Mouse (Mus musculus): ENCODE data around the gene Olfr1048. TPM values are rescaled to one million over a fixed set of nuclear protein-coding genes. Genes with fewer than 3 reads are reported as not detected.

Gene Olfr1048
- polyA plus RNA-seq, 1 experiment from 2014 or later, result not detected

Other genes with a start within 250 kb of the Olfr1048 start
- gene Olfr1031, start 250.0 kb downstream of the Olfr1048 start, polyA plus RNA-seq (2014; fragmentation: Nextera tagmentation; extraction: Ambion mirVana), result not detected in 2 replicates
- gene Olfr1032, start 234.7 kb downstream of the Olfr1048 start, polyA plus RNA-seq (2014; fragmentation: Nextera tagmentation; extraction: Ambion mirVana), result not detected in 2 replicates
- gene Olfr1033, start 219.7 kb downstream of the Olfr1048 start, polyA plus RNA-seq (2014; fragmentation: Nextera tagmentation; extraction: Ambion mirVana), result 2.7 and 3.9 TPM in 2 replicates
- 0.08 and 0.12 TPM in 2 replicates for gene Olfr1034, start 194.4 kb downstream of the Olfr1048 start, polyA plus RNA-seq (2014; fragmentation: Nextera tagmentation; extraction: Ambion mirVana)
- not detected in 2 replicates for gene Olfr1036, start 166.3 kb downstream of the Olfr1048 start, polyA plus RNA-seq (2014; fragmentation: Nextera tagmentation; extraction: Ambion mirVana)
- not detected in 2 replicates for gene Olfr1037, start 152.9 kb downstream of the Olfr1048 start, polyA plus RNA-seq (2014; fragmentation: Nextera tagmentation; extraction: Ambion mirVana)
- not detected in 2 replicates for gene Olfr1039, start 104.4 kb downstream of the Olfr1048 start, polyA plus RNA-seq (2014; fragmentation: Nextera tagmentation; extraction: Ambion mirVana)
- gene Olfr1040, start 93.6 kb downstream of the Olfr1048 start, polyA plus RNA-seq (2014; fragmentation: Nextera tagmentation; extraction: Ambion mirVana), result not detected in 2 replicates
- not detected in 2 replicates for gene Olfr1042, start 78.5 kb downstream of the Olfr1048 start, polyA plus RNA-seq (2014; fragmentation: Nextera tagmentation; extraction: Ambion mirVana)
- not detected in 2 replicates for gene Olfr1043, start 72.8 kb downstream of the Olfr1048 start, polyA plus RNA-seq (2014; fragmentation: Nextera tagmentation; extraction: Ambion mirVana)
- gene Olfr1044, start 62.5 kb downstream of the Olfr1048 start, polyA plus RNA-seq (2014; fragmentation: Nextera tagmentation; extraction: Ambion mirVana), result not detected in 2 replicates
- not detected in 2 replicates for gene Olfr52, start 54.6 kb downstream of the Olfr1048 start, polyA plus RNA-seq (2014; fragmentation: Nextera tagmentation; extraction: Ambion mirVana)
- not detected in 2 replicates for gene Olfr1045, start 37.3 kb downstream of the Olfr1048 start, polyA plus RNA-seq (2014; fragmentation: Nextera tagmentation; extraction: Ambion mirVana)
- gene Olfr1046, start 21.0 kb downstream of the Olfr1048 start, polyA plus RNA-seq (2014; fragmentation: Nextera tagmentation; extraction: Ambion mirVana), result not detected in 2 replicates
- gene Olfr1047, start 8.9 kb downstream of the Olfr1048 start, polyA plus RNA-seq (2014; fragmentation: Nextera tagmentation; extraction: Ambion mirVana), result not detected in 2 replicates
- gene Olfr1049, start 18.0 kb upstream of the Olfr1048 start, polyA plus RNA-seq (2014; fragmentation: Nextera tagmentation; extraction: Ambion mirVana), result not detected in 2 replicates
- not detected in 2 replicates for gene Olfr1051, start 38.8 kb upstream of the Olfr1048 start, polyA plus RNA-seq (2014; fragmentation: Nextera tagmentation; extraction: Ambion mirVana)
- not detected in 2 replicates for gene Olfr1052, start 52.2 kb upstream of the Olfr1048 start, polyA plus RNA-seq (2014; fragmentation: Nextera tagmentation; extraction: Ambion mirVana)
- gene Olfr1053, start 75.0 kb upstream of the Olfr1048 start, polyA plus RNA-seq (2014; fragmentation: Nextera tagmentation; extraction: Ambion mirVana), result not detected in 2 replicates
- not detected in 2 replicates for gene Olfr1054, start 95.1 kb upstream of the Olfr1048 start, polyA plus RNA-seq (2014; fragmentation: Nextera tagmentation; extraction: Ambion mirVana)
- gene Olfr1055, start 110.0 kb upstream of the Olfr1048 start, polyA plus RNA-seq (2014; fragmentation: Nextera tagmentation; extraction: Ambion mirVana), result not detected in 2 replicates
- gene Olfr1056, start 122.2 kb upstream of the Olfr1048 start, polyA plus RNA-seq (2014; fragmentation: Nextera tagmentation; extraction: Ambion mirVana), result not detected in 2 replicates
- gene Olfr1057, start 138.1 kb upstream of the Olfr1048 start, polyA plus RNA-seq (2014; fragmentation: Nextera tagmentation; extraction: Ambion mirVana), result not detected in 2 replicates
- not detected in 2 replicates for gene Olfr1058, start 148.3 kb upstream of the Olfr1048 start, polyA plus RNA-seq (2014; fragmentation: Nextera tagmentation; extraction: Ambion mirVana)
- not detected in 2 replicates for gene Olfr1061, start 173.8 kb upstream of the Olfr1048 start, polyA plus RNA-seq (2014; fragmentation: Nextera tagmentation; extraction: Ambion mirVana)
- not detected in 2 replicates for gene Olfr1062, start 186.5 kb upstream of the Olfr1048 start, polyA plus RNA-seq (2014; fragmentation: Nextera tagmentation; extraction: Ambion mirVana)
- gene Olfr1065, start 210.3 kb upstream of the Olfr1048 start, polyA plus RNA-seq (2014; fragmentation: Nextera tagmentation; extraction: Ambion mirVana), result not detected in 2 replicates
- gene Olfr1066, start 216.0 kb upstream of the Olfr1048 start, polyA plus RNA-seq (2014; fragmentation: Nextera tagmentation; extraction: Ambion mirVana), result not detected in 2 replicates
- gene Olfr228, start 247.1 kb upstream of the Olfr1048 start, polyA plus RNA-seq (2014; fragmentation: Nextera tagmentation; extraction: Ambion mirVana), result not detected in 2 replicates